Mouse (Mus musculus) lung, postnatal 36 days (tissue): ENCODE data around the gene Gm20820.
"Not testable (repeated sequence)": the region's sequence is repeated elsewhere in the genome, so short reads cannot be mapped to it uniquely, and the experiment has no call there.

Experiments used
- DNase-seq: peaks from one replicate; pipeline ENCODE4 v3.0.0; 2022; ENCODE audit warnings: mixed read lengths

Gm20820 gene

GRCm38 (mm10) chrY:86061472-86061871 is at the start of gene Gm20820:
Gm20820 (plus strand) TSS chrY:86061772.
- not testable (repeated sequence) for DNase-seq
